Mouse (Mus musculus) CD4-positive, CD25-positive, alpha-beta regulatory T cell, adult 4 months (primary cell): Measurements from ENCODE around the gene Scube2. TPM values are rescaled to one million over a fixed set of nuclear protein-coding genes. Genes with fewer than 3 reads are reported as not detected.

ENCODE experiments used
- ATAC-seq: one replicate; pipeline ENCODE4 v1.8.0; 2017
- polyA plus RNA-seq, 2 experiments: library from polyadenylated mRNA; unstranded; fragments of 100-300 nt; shearing (Covaris generic); gene quantifications; one replicate each; pipeline ENCODE4 v1.2.1; 2017

Scube2 gene
- polyA plus RNA-seq, 2 experiments from 2014 or later: not detected

GRCm38 (mm10) chr7:109849750-109850434, 15.6 kb downstream of the Scube2 start:
- ATAC-seq: no peak

- ATAC-seq: no peak
Measured at GRCm38 (mm10) chr7:109848867-109849733, 16.4 kb downstream of the Scube2 start.

GRCm38 (mm10) chr7:109844100-109844499, 21.4 kb downstream of the Scube2 start:
- no peak for ATAC-seq

- no peak for ATAC-seq
Measured at GRCm38 (mm10) chr7:109841618-109842418, 23.7 kb downstream of the Scube2 start.

- no peak for ATAC-seq
Measured at GRCm38 (mm10) chr7:109841031-109841430, 24.4 kb downstream of the Scube2 start.

GRCm38 (mm10) chr7:109838613-109839012, 26.9 kb downstream of the Scube2 start:
- ATAC-seq: no peak

GRCm38 (mm10) chr7:109837651-109838050, 27.8 kb downstream of the Scube2 start:
- no peak for ATAC-seq

GRCm38 (mm10) chr7:109834894-109835293, 30.6 kb downstream of the Scube2 start:
- ATAC-seq: no peak

- no peak for ATAC-seq
Measured at GRCm38 (mm10) chr7:109831376-109831775, 34.1 kb downstream of the Scube2 start.

GRCm38 (mm10) chr7:109826911-109827310, 38.6 kb downstream of the Scube2 start:
- ATAC-seq: no peak

GRCm38 (mm10) chr7:109825293-109825692, 40.2 kb downstream of the Scube2 start:
- ATAC-seq: no peak

GRCm38 (mm10) chr7:109818600-109818999, 46.9 kb downstream of the Scube2 start:
- ATAC-seq: no peak

- no peak for ATAC-seq
Measured at GRCm38 (mm10) chr7:109817954-109818353, 47.5 kb downstream of the Scube2 start.

- no peak for ATAC-seq
Measured at GRCm38 (mm10) chr7:109813330-109814140, 51.9 kb downstream of the Scube2 start.

GRCm38 (mm10) chr7:109807616-109808485, 57.6 kb downstream of the Scube2 start:
- no peak for ATAC-seq

GRCm38 (mm10) chr7:109804843-109805242, 60.6 kb downstream of the Scube2 start:
- no peak for ATAC-seq

- no peak for ATAC-seq
Measured at GRCm38 (mm10) chr7:109804355-109804754, 61.1 kb downstream of the Scube2 start.

GRCm38 (mm10) chr7:109803516-109803915, 62.0 kb downstream of the Scube2 start:
- no peak for ATAC-seq

GRCm38 (mm10) chr7:109800626-109801025, 64.9 kb downstream of the Scube2 start:
- no peak for ATAC-seq

GRCm38 (mm10) chr7:109799168-109799567, 66.3 kb downstream of the Scube2 start:
- ATAC-seq: no peak

GRCm38 (mm10) chr7:109795564-109795963, 69.9 kb downstream of the Scube2 start:
- ATAC-seq: no peak
